Mouse (Mus musculus) R1 (cell line): ENCODE data around the gene Tspear.
"Not testable (repeated sequence)": the region's sequence is repeated elsewhere in the genome, so short reads cannot be mapped to it uniquely, and the experiment has no call there.

Experiments used
- DNase-seq: peaks from one replicate; pipeline ENCODE4 v3.0.0-alpha.2; 2018; ENCODE audit warnings: low read depth, low spot score

Tspear gene

GRCm38 (mm10) chr10:77711157-77711556 lies 24.8 kb downstream of the Tspear start, which contains the start of gene Gm10024:
Gene Gm10024, plus strand, starts transcription at chr10:77711457.
- not testable (repeated sequence) for DNase-seq

GRCm38 (mm10) chr10:77713734-77714133 lies 27.4 kb downstream of the Tspear start:
- no peak for DNase-seq

GRCm38 (mm10) chr10:77715507-77715906 lies 29.1 kb downstream of the Tspear start, which contains the start of gene Gm10142:
Gene Gm10142, plus strand, starts transcription at chr10:77715807.
- DNase-seq: no peak

- DNase-seq: not testable (repeated sequence)
Observed at GRCm38 (mm10) chr10:77720299-77720698, 33.9 kb downstream of the Tspear start, which contains the start of gene Krtap12-1. Gene Krtap12-1, plus strand, starts transcription at chr10:77720599.

- DNase-seq: peak; percentile 63
Observed at GRCm38 (mm10) chr10:77724855-77725254, 38.5 kb downstream of the Tspear start.

- no peak for DNase-seq
Observed at GRCm38 (mm10) chr10:77726186-77726585, 39.8 kb downstream of the Tspear start, which contains the start of gene Gm10100. Gene Gm10100, plus strand, starts transcription at chr10:77726486.

- DNase-seq: peak; percentile 40
Observed at GRCm38 (mm10) chr10:77728280-77728679, 41.9 kb downstream of the Tspear start.

GRCm38 (mm10) chr10:77729241-77729640 lies 42.9 kb downstream of the Tspear start:
- peak; percentile 63 for DNase-seq

GRCm38 (mm10) chr10:77735928-77736327 lies 49.6 kb downstream of the Tspear start:
- peak; percentile 74 for DNase-seq

GRCm38 (mm10) chr10:77738929-77739328 lies 52.6 kb downstream of the Tspear start:
- DNase-seq: no peak

GRCm38 (mm10) chr10:77741924-77742688 lies 55.7 kb downstream of the Tspear start, which contains the start of gene Gm18596:
Gene Gm18596, minus strand, starts transcription at chr10:77742638.
- not testable (repeated sequence) for DNase-seq

GRCm38 (mm10) chr10:77750686-77751085 lies 64.3 kb downstream of the Tspear start:
- not testable (repeated sequence) for DNase-seq

- DNase-seq: not testable (repeated sequence)
Observed at GRCm38 (mm10) chr10:77751254-77751653, 64.9 kb downstream of the Tspear start, which contains the start of gene Gm9736. Gene Gm9736, minus strand, starts transcription at chr10:77751354.

GRCm38 (mm10) chr10:77752312-77752711 lies 65.9 kb downstream of the Tspear start:
- not testable (repeated sequence) for DNase-seq

- peak; percentile 48 for DNase-seq
Observed at GRCm38 (mm10) chr10:77753448-77753847, 67.1 kb downstream of the Tspear start.

- not testable (repeated sequence) for DNase-seq
Observed at GRCm38 (mm10) chr10:77759582-77759981, 73.2 kb downstream of the Tspear start, which contains the start of gene Gm3233. Gene Gm3233, minus strand, starts transcription at chr10:77759682.

GRCm38 (mm10) chr10:77769727-77770126 lies 83.4 kb downstream of the Tspear start:
- no peak for DNase-seq

- not testable (repeated sequence) for DNase-seq
Observed at GRCm38 (mm10) chr10:77771225-77771624, 84.9 kb downstream of the Tspear start, which contains the start of gene Gm3238. Gene Gm3238, minus strand, starts transcription at chr10:77771325.

GRCm38 (mm10) chr10:77772142-77772541 lies 85.8 kb downstream of the Tspear start:
- not testable (repeated sequence) for DNase-seq

GRCm38 (mm10) chr10:77776844-77777243 lies 90.5 kb downstream of the Tspear start, which contains the start of gene Gm7138:
Gene Gm7138, minus strand, starts transcription at chr10:77776944.
- not testable (repeated sequence) for DNase-seq

- DNase-seq: not testable (repeated sequence)
Observed at GRCm38 (mm10) chr10:77782442-77782841, 96.1 kb downstream of the Tspear start, which contains the start of gene Gm3250. Gene Gm3250, minus strand, starts transcription at chr10:77782542.

- DNase-seq: not testable (repeated sequence)
Observed at GRCm38 (mm10) chr10:77783396-77783795, 97.0 kb downstream of the Tspear start.
